Mouse (Mus musculus): ENCODE measurements around the gene Ccdc9. TPM values are rescaled to one million over a fixed set of nuclear protein-coding genes. Genes with fewer than 3 reads are reported as not detected.
"Not testable (repeated sequence)": the region's sequence is repeated elsewhere in the genome, so short reads cannot be mapped to it uniquely, and the experiment has no call there.

Gene Ccdc9
- polyA plus RNA-seq, 1 experiment = 24.3 TPM

DNA sequence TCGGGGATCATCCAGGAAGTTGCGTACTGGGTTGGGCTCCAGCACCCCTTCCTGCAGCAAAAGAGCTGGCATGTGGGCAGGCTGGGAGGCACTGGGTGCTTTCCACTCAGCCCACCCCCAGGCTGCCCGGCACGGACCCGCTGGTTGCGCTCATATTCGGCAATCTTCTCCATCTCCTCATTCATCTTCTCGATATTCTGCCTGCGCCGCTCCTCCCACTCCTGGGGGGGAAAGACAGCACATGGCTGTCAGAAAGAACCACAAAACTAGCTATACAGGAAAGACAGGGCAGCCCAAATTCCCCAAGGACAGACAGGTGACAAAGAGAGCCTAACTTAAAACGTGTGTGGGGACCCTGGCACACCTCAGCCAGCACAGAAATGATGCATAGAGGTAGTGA, 5.9 kb downstream of the Ccdc9 start:
- no peak overlapping the region for H3K27ac ChIP-seq (ENCODE audit: insufficient read depth, low read depth, low read length)
- no peak overlapping the region for H3K4me3 ChIP-seq (ENCODE audit: insufficient read depth, low read depth, low read length)
- DNase-seq = no peak
- H3K4me1 ChIP-seq (ENCODE audit: control insufficient read depth, insufficient read depth, low read length) = no peaks in the 10 kb centered on the region
- H3K27me3 ChIP-seq (replicated peaks; ENCODE audit: control insufficient read depth, insufficient read depth, low read length) = no peaks in the 10 kb centered on the region
- WGBS = 89% methylated on average over 11 of the region's 11 CpGs
- TF ChIP-seq CTCF (conservative IDR thresholded peaks at IDR 0.05; ENCODE audit: insufficient read depth, insufficient read length, low read depth, low read length) (no peak), POLR2A (IDR thresholded peaks at IDR 0.05; ENCODE audit: low read depth, low read length) (no peak)
- no peaks in the 10 kb centered on the region for H3K36me3 ChIP-seq (ENCODE audit: control insufficient read depth, insufficient read depth, low read length)

DNA sequence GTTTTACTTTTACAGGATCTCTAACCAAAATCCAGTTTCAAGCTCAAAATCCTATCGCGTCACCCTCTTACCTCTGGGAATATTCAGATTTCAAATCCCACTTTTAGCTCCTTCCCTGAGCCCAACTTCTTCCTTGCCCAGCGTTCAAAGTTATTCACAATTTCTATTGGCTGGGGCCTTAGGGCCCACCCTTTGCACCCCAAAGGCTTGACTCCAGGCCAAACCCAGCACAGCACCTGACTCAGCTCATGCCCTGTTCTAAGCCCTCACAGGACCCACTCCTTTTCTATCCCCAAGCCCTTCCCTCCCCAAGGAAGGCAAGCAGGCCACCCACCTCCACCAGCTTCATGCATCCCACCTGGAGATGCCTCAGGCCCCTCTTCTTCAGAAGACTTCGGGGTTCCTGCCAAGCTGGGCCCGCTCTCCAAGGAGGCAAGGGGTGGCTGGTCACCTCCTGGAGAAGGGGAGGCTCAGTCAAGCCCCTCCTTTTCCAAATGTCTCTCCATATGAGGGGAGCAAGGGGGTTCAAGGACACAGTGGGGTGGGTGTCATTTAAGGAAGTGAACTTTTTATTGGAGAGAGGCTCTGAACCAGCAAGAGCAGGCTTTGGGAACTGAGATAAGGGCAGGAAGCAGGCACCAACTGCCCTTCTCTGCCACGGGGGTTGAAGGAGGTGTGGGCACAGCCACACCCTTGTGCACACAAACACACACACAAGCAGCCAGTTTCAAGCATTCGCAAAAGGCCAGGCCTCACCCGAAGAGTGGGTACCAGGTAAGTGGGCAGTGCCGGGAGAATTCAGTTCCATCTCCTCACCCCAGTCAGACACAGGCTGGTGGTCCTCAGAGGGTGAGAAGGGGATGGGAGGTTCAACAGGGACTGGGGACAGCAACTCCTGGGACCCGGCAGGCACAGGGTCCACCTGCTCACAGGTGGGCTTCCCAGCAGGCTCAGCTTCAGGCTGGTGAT, 11.4 kb downstream of the Ccdc9 start:
- H3K27me3 ChIP-seq (replicated peaks; ENCODE audit: control insufficient read depth, insufficient read depth, low read length) = no peaks in the 10 kb centered on the region
- TF ChIP-seq CTCF (conservative IDR thresholded peaks at IDR 0.05; ENCODE audit: insufficient read depth, insufficient read length, low read depth, low read length) (no peak), POLR2A (IDR thresholded peaks at IDR 0.05; ENCODE audit: low read depth, low read length) (no peak)
- no peak overlapping the region for H3K27ac ChIP-seq (ENCODE audit: insufficient read depth, low read depth, low read length)
- 0 out of 2 replicates have a peak, but pooled peaks cover 4% of the 10 kb centered on the region for H3K4me1 ChIP-seq (ENCODE audit: control insufficient read depth, insufficient read depth, low read length)
- WGBS = 86% methylated on average over 10 of the region's 10 CpGs
- no peak overlapping the region for H3K4me3 ChIP-seq (ENCODE audit: insufficient read depth, low read depth, low read length)
- peak; percentile 23 for DNase-seq
- no peaks in the 10 kb centered on the region for H3K36me3 ChIP-seq (ENCODE audit: control insufficient read depth, insufficient read depth, low read length)

DNA sequence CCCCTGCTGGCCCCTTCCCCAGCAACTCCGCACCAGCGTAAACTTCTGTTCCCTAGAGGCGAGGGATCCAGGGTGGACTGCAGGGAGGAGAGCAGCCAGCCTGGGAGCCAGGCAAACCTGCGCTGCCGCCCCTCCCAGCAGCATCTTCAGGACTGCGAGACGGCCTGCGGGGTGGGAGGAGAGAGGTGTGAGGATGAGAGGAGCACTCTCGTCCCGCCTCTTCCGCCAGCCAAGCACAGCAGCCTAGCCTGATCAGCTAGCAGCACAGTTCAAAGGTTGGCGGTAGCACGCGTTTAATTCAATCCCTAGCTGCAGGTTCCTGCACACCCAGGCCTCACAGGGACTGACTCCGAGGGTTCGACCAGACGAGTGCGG, 12.8 kb downstream of the Ccdc9 start:
- H3K27me3 ChIP-seq (replicated peaks; ENCODE audit: control insufficient read depth, insufficient read depth, low read length) = no peaks in the 10 kb centered on the region
- peak overlapping the region; percentile 33; the same call in 1 of the 2 replicates for H3K27ac ChIP-seq (ENCODE audit: insufficient read depth, low read depth, low read length)
- TF ChIP-seq POLR2A (IDR thresholded peaks at IDR 0.05; ENCODE audit: low read depth, low read length) (no peak), CTCF (conservative IDR thresholded peaks at IDR 0.05; ENCODE audit: insufficient read depth, insufficient read length, low read depth, low read length) (no peak)
- peak; percentile 89 for DNase-seq
- H3K4me3 ChIP-seq (ENCODE audit: insufficient read depth, low read depth, low read length) = peak overlapping the region; percentile 62
- H3K36me3 ChIP-seq (ENCODE audit: control insufficient read depth, insufficient read depth, low read length) = no peaks in the 10 kb centered on the region
- WGBS = 1% methylated on average over 18 of the region's 18 CpGs
- 0 out of 2 replicates have a peak, but pooled peaks cover 4% of the 10 kb centered on the region for H3K4me1 ChIP-seq (ENCODE audit: control insufficient read depth, insufficient read depth, low read length)

DNA sequence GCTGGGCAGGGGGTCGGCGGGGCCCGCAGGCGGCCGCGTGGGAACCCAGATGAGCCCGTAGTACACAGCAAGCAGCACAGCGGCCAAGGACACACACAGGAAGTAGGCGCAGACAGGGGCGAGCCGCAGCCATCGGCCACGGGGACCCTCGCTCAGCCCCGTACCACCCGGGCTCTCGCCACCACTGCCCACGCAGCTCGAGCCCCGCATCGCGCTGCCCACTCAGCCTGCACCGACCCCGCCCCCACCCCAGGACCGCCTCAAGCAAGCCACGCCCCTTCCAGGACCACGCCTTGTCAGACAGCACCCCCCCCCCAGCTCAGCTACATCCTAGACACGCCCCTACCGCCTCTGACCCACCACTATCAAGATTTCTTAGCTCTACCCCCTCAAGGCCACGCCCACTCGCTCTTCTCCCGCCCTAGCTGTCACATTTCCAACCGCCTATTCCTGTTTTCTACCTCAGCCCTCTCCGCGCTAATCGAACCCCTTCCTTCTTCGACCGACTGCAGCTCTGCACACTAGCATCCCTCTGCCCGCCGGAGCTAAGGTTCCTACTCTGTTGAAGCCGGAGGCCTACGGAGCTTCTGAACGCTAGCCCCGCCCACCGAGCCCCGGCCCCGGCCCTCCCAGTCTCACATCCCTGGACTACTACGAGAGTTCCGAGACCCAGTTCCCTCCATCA, 13.4 kb downstream of the Ccdc9 start, which contains the start of gene Inafm1:
Gene Inafm1 (minus strand): TSS at position 537 of the 685 bp plus-strand sequence.
- TF ChIP-seq POLR2A (IDR thresholded peaks at IDR 0.05; ENCODE audit: low read depth, low read length) = no peak
- no peak for TF ChIP-seq CTCF (conservative IDR thresholded peaks at IDR 0.05; ENCODE audit: insufficient read depth, insufficient read length, low read depth, low read length)
- 1% methylated on average over 48 of the region's 49 CpGs for WGBS

DNA sequence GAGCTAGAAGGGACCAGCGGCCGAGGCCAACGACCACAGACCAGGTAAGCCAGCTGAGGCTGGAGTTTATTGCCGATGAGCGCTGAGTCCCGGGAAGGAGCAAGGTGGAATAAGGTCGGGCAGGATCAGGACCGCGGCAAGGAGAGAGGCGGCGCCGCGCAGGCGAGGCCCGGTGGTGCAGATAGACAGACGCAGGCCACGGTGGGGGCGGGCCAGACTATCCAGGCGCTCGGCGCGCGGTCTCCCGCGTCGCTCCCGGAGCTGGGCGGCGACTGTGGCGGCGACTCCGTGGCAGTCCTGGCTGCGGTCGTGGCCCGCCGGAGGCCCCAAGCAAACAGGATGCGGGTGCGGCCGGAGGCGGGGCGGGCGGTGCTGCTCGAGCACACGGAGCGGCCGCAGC, 13.9 kb downstream of the Ccdc9 start:
- peak overlapping the region; percentile 62 for H3K4me3 ChIP-seq (ENCODE audit: insufficient read depth, low read depth, low read length)
- no peaks in the 10 kb centered on the region for H3K36me3 ChIP-seq (ENCODE audit: control insufficient read depth, insufficient read depth, low read length)
- H3K27ac ChIP-seq (ENCODE audit: insufficient read depth, low read depth, low read length) = peak overlapping the region; percentile 33; the same call in 1 of the 2 replicates
- H3K4me1 ChIP-seq (ENCODE audit: control insufficient read depth, insufficient read depth, low read length) = 0 out of 2 replicates have a peak, but pooled peaks cover 4% of the 10 kb centered on the region
- WGBS = under 1% methylated on average over 46 of the region's 46 CpGs
- peak; percentile 76 for DNase-seq
- no peak for TF ChIP-seq POLR2A (IDR thresholded peaks at IDR 0.05; ENCODE audit: low read depth, low read length)
- TF ChIP-seq CTCF (conservative IDR thresholded peaks at IDR 0.05; ENCODE audit: insufficient read depth, insufficient read length, low read depth, low read length) = 0 out of 2 replicates have a peak, but pooled peaks have one; percentile 20
- no peaks in the 10 kb centered on the region for H3K27me3 ChIP-seq (replicated peaks; ENCODE audit: control insufficient read depth, insufficient read depth, low read length)

More for the DNA sequence above, 13.4 kb downstream of the Ccdc9 start, which contains the start of gene Inafm1:
- H3K4me3 ChIP-seq (ENCODE audit: insufficient read depth, low read depth, low read length) = peak within 1 kb of the TSS; percentile 62
- DNase-seq = peak; percentile 94
- H3K4me1 ChIP-seq (ENCODE audit: control insufficient read depth, insufficient read depth, low read length) = 0 out of 2 replicates have a peak, but pooled peaks cover 4% of the 10 kb centered on the region
- H3K27ac ChIP-seq (ENCODE audit: insufficient read depth, low read depth, low read length) = peak within 1 kb of the TSS; percentile 33
- no peaks in the 10 kb centered on the region for H3K36me3 ChIP-seq (ENCODE audit: control insufficient read depth, insufficient read depth, low read length)
- H3K27me3 ChIP-seq (replicated peaks; ENCODE audit: control insufficient read depth, insufficient read depth, low read length) = no peaks in the 10 kb centered on the region

DNA sequence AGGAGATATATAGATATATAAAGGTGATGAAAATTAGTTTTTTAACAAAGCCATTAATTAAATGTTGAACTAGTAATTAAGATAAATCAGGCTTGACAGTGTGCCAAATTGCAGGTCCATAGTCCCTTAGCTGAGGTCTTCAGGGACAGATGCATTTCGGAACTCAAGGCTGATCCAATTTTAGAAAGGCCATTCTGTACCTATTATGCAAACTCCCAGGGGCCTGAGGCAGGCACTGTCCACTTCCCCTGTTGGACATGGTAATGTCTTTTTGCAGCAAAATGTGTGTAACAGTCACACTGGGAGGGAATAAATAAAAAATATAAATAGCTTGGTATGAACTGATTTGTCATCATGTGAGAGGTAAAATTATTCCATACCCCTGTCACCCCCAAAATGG, 15.5 kb downstream of the Ccdc9 start:
- H3K4me1 ChIP-seq (ENCODE audit: control insufficient read depth, insufficient read depth, low read length) = 0 out of 2 replicates have a peak, but pooled peaks cover 4% of the 10 kb centered on the region
- H3K4me3 ChIP-seq (ENCODE audit: insufficient read depth, low read depth, low read length) = no peak overlapping the region
- TF ChIP-seq CTCF (conservative IDR thresholded peaks at IDR 0.05; ENCODE audit: insufficient read depth, insufficient read length, low read depth, low read length) = no peak
- TF ChIP-seq POLR2A (IDR thresholded peaks at IDR 0.05; ENCODE audit: low read depth, low read length) = no peak
- H3K27ac ChIP-seq (ENCODE audit: insufficient read depth, low read depth, low read length) = no peak overlapping the region
- 24% methylated on average over 1 of the region's 1 CpGs for WGBS
- no peak for DNase-seq
- H3K36me3 ChIP-seq (ENCODE audit: control insufficient read depth, insufficient read depth, low read length) = no peaks in the 10 kb centered on the region
- no peaks in the 10 kb centered on the region for H3K27me3 ChIP-seq (replicated peaks; ENCODE audit: control insufficient read depth, insufficient read depth, low read length)

DNA sequence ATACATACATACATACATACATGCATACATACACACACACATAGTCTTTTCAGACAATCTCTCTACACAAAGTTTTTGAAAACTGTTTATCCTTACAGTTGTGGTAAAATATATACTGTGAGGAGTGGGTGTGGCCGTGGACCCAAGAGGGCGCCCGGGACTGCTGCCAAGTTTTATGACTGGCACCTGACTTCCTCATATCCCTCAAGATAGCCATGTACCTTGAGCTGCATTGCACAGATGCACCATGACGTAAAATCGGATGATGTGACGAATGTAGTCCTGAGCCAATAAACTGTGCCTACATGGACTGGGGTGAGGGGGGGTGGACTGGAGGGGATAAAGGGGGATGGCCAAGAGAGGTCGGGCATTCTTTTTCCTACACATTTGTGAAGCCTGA, 20.0 kb downstream of the Ccdc9 start:
- not testable (repeated sequence) for H3K4me3 ChIP-seq (ENCODE audit: insufficient read depth, low read depth, low read length); H3K27me3 ChIP-seq (replicated peaks; ENCODE audit: control insufficient read depth, insufficient read depth, low read length); H3K36me3 ChIP-seq (ENCODE audit: control insufficient read depth, insufficient read depth, low read length); H3K27ac ChIP-seq (ENCODE audit: insufficient read depth, low read depth, low read length); H3K4me1 ChIP-seq (ENCODE audit: control insufficient read depth, insufficient read depth, low read length); DNase-seq
- WGBS = 78% methylated on average over 7 of the region's 7 CpGs
